Mouse (Mus musculus): ENCODE data around the gene Olfr1089.
A peak's percentile ranks its signal among the peaks of the same experiment; 100 is the strongest.

The Olfr1089 gene

GRCm38 (mm10) chr2:86733601-86734000 lies at the start of gene Olfr1089:
Gene Olfr1089 (minus strand): TSS chr2:86733701.
- no peak for DNase-seq

DNA sequence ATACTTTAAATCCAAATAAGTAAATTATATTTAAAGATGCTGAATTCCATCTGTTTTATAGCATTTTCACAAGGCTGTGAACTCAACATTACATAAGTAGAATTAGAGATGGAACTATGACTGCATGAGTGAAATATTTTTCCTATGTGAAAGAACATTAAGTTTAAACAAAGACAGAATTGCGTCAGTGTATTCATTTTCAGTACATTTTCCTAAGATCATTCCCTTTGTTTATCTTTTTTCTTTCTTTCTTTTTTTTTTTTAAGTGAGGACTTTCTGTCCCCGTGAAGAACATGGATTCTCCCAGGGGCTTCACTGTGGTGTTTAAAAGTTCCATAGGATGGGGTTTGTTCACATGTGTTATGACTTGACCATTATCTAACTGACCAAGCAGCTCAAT lies 48.7 kb upstream of the Olfr1089 start, which contains the start of gene Olfr1093:
TSS of gene Olfr1093 (plus strand) at position 301 of the 400 bp plus-strand sequence.
- DNase-seq = no peak

DNA sequence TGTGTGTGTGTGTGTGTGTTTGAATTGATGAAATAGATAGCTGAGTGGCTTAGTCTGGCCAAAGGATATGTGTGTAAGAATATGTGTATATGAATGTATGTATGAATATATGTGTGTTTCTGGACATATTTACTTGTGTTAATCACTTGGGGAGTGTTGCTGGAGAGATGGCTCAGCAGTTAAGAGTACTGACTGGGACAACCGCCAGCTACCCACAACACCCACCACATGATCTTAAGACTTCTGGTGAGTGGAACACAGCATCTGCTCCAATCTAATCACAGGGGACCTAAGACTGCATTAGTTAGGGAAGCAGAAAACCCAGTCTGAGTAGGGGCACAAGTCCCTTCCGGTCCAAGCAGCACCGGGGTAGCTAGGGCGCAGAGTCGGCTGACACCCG lies 27.5 kb upstream of the Olfr1089 start:
- peak; percentile 5 to 31 for DNase-seq

DNA sequence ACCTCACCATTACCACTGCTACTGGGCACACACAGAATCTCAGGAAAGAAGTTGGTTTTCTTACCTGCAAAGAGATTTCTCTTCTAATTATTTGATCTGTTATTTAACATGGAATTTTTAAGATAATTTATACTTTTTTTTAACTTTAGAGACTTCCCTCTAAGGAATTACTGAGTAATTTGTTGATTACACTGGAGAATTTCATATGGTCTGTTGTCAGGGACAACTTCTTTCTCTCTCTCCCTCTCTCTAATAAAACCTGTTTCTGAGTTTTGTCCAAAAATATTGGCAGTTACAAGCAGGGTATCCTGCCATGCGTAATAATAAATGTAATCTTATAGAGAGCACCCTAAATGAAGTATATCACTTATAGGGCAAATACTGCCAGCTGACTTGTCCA lies 25.4 kb upstream of the Olfr1089 start, which contains the start of gene Olfr1090:
TSS of gene Olfr1090 (minus strand) at position 101 of the 400 bp plus-strand sequence.
- no peak for DNase-seq

DNA sequence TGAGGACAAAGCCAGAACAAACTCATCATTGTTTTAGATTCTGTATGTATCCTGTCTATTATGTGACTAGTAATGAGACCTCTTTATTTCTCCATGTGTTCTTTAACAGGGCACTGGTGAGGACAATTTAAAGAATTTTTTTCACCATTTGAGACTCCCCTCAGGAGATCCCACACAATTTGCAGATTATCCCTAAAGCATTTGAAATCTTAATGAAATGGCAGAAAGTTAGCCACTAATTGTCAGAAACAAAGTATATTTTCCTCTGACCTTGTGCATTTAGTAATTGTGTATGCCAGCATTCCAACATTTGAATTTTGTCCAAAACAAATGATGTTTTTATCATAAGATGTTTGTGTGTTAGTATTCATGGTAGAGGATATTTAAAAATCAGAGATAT lies 35.2 kb downstream of the Olfr1089 start, which contains the start of gene Olfr1087:
TSS of gene Olfr1087 (minus strand) at position 101 of the 400 bp plus-strand sequence.
- no peak for DNase-seq

Data from cerebellum, postnatal 14 days (tissue).